In the genomic region with DNA sequence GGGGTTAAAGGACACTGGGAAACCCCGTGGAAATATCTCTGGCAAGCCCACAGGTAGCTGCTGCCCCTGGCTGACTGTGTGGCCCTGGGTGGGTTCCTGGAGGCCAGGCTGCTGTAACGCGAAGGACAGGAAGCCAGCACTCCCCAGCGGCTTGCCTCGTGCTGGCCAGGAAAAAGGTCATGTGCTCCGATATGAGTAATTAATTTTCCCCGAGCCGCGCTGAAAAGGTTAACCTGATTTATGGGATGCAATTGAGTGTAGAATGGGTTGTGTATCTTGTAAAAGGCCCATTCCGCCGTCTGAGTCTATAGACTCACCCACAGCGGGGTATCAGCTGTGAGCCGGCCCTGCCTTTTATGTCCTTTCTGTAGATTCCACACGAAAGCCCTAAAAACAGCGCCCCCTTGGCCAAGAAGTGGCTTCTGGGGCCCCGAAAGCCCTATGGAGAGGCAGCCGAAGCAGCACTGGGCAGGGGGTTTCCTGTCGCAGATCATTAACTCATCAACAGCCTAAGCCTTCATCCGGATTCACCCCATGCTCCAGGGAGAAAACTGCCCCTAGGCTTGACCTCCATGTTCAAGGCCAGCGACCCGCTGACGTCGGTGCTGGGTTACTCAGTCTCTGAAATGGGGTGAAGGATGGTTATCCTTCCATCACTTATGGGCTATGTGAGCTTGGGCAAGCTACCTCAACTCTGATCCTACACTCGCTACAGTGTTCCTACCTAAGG, we compare ENCODE assay signal across 11 mouse cellular contexts.
A peak's percentile ranks its signal among the peaks of the same experiment; 100 is the strongest.
DNase-seq lines count a peak whose midpoint lies in the region; ATAC-seq and TF ChIP-seq lines count a peak whose summit lies in the region.
"Had no signal": no experiment of that assay in that cellular context is flagged by ENCODE, and none has a peak within 500 bp of the region (broad histone marks: within the 10 kb centered on the region; RNA-seq: fewer than 3 reads in every experiment).

No protein-coding gene starts in this region.

- DNase-seq in hindbrain, embryonic 11.5 days (ENCODE audit: low spot score), result peak; percentile 37
- no peak for DNase-seq in hindbrain, postnatal 0 days (ENCODE audit: low spot score)
- peak; percentile 87 for DNase-seq in adrenal gland, adult 8-10 months
- peak; percentile 46 to 56 for DNase-seq in kidney, adult 8-10 months
- DNase-seq in limb, embryonic 11.5 days (ENCODE audit: low spot score), result peak; percentile 55
- no peak for DNase-seq in lung, adult 2 months
- DNase-seq in gastrocnemius, postnatal 25 days, result no peak
- no peak for DNase-seq in gastrocnemius, adult 18-20 months (ENCODE audit: low spot score)
- DNase-seq: heart, adult 11 months had no signal

- H3K36me3 ChIP-seq in hindbrain, embryonic 11.5 days (ENCODE audit: control insufficient read depth, insufficient read depth, low read length), result no peaks in the 10 kb centered on the region
- no peaks in the 10 kb centered on the region for H3K36me3 ChIP-seq in hindbrain, postnatal 0 days (ENCODE audit: insufficient read depth, low read length)
- no peaks in the 10 kb centered on the region for H3K36me3 ChIP-seq in limb, embryonic 11.5 days (ENCODE audit: control insufficient read depth, insufficient read depth, low read length)
- H3K36me3 ChIP-seq: embryonic facial prominence, embryonic 15.5 days; midbrain, embryonic 12.5 days had no signal

- no peak overlapping the region for H3K27ac ChIP-seq in hindbrain, embryonic 11.5 days (ENCODE audit: low read depth, low read length)
- no peak overlapping the region for H3K27ac ChIP-seq in hindbrain, postnatal 0 days
- no peak overlapping the region for H3K27ac ChIP-seq in limb, embryonic 11.5 days (replicated peaks; ENCODE audit: low read depth, low read length)
- H3K27ac ChIP-seq: embryonic facial prominence, embryonic 15.5 days; midbrain, embryonic 12.5 days had no signal

- ATAC-seq in hindbrain, embryonic 11.5 days (ENCODE audit: low FRiP score), result peak; percentile 2; the same call in 1 of the 2 replicates
- no peak for ATAC-seq in hindbrain, postnatal 0 days
- no peak for ATAC-seq in limb, embryonic 11.5 days (ENCODE audit: insufficient number of reproducible peaks, low FRiP score, low TSS enrichment, low read depth)

- H3K9ac ChIP-seq in hindbrain, embryonic 11.5 days (ENCODE audit: low read depth, low read length), result no peak overlapping the region
- no peak overlapping the region for H3K9ac ChIP-seq in hindbrain, postnatal 0 days (replicated peaks; ENCODE audit: low read length)
- H3K9ac ChIP-seq in limb, embryonic 11.5 days (ENCODE audit: low read length), result no peak overlapping the region
- H3K9ac ChIP-seq: embryonic facial prominence, embryonic 15.5 days; midbrain, embryonic 12.5 days had no signal

- TF ChIP-seq POLR2A in lung, adult 2 months (IDR thresholded peaks at IDR 0.05; ENCODE audit: borderline replicate concordance, extremely low read depth, low read depth, low read length), result no peak

- H3K27me3 ChIP-seq in hindbrain, embryonic 11.5 days (ENCODE audit: control insufficient read depth, insufficient read depth, low read length), result peaks cover 10% of the 10 kb centered on the region
- H3K27me3 ChIP-seq in hindbrain, postnatal 0 days (ENCODE audit: insufficient read depth, low read length), result 0 out of 2 replicates have a peak, but pooled peaks cover 3% of the 10 kb centered on the region
- H3K27me3 ChIP-seq in limb, embryonic 11.5 days (ENCODE audit: control insufficient read depth, insufficient read depth, low read length), result peaks cover 12% of the 10 kb centered on the region

- no peak overlapping the region for H3K4me3 ChIP-seq in hindbrain, embryonic 11.5 days (ENCODE audit: low read depth, low read length)
- no peak overlapping the region for H3K4me3 ChIP-seq in hindbrain, postnatal 0 days (ENCODE audit: low read length)
- no peak overlapping the region for H3K4me3 ChIP-seq in limb, embryonic 11.5 days (ENCODE audit: low read depth, low read length)
- H3K4me3 ChIP-seq in lung, adult 2 months (replicated peaks; ENCODE audit: extremely low read depth, low read depth, low read length), result no peak overlapping the region
- H3K4me3 ChIP-seq: embryonic facial prominence, embryonic 15.5 days; midbrain, embryonic 12.5 days had no signal

- peaks cover 10% of the 10 kb centered on the region for H3K4me1 ChIP-seq in hindbrain, embryonic 11.5 days (replicated peaks; ENCODE audit: control insufficient read depth, insufficient read depth, low read length)
- peaks cover 6% of the 10 kb centered on the region; the same call in 1 of the 2 replicates for H3K4me1 ChIP-seq in hindbrain, postnatal 0 days (ENCODE audit: insufficient read depth, low read length)
- no peaks in the 10 kb centered on the region; the same call in 1 of the 2 replicates for H3K4me1 ChIP-seq in limb, embryonic 11.5 days (ENCODE audit: control insufficient read depth, insufficient read depth, low read length)
- H3K4me1 ChIP-seq in lung, adult 2 months (ENCODE audit: control insufficient read depth, insufficient read depth, low read length), result no peaks in the 10 kb centered on the region
- H3K4me1 ChIP-seq: embryonic facial prominence, embryonic 15.5 days had no signal

- WGBS in hindbrain, embryonic 11.5 days, result 12% methylated on average over 24 of the region's 24 CpGs
- WGBS in hindbrain, postnatal 0 days, result 22% methylated on average over 24 of the region's 24 CpGs
- 4% methylated on average over 24 of the region's 24 CpGs for WGBS in limb, embryonic 11.5 days
- WGBS in lung, adult 2 months, result 13% methylated on average over 24 of the region's 24 CpGs

- no peaks in the 10 kb centered on the region for H3K9me3 ChIP-seq in hindbrain, embryonic 11.5 days (ENCODE audit: control insufficient read depth, low read length)
- no peaks in the 10 kb centered on the region for H3K9me3 ChIP-seq in hindbrain, postnatal 0 days (ENCODE audit: low read length)
- H3K9me3 ChIP-seq in limb, embryonic 11.5 days (ENCODE audit: control insufficient read depth, low read length), result no peaks in the 10 kb centered on the region
- H3K9me3 ChIP-seq: embryonic facial prominence, embryonic 15.5 days; midbrain, embryonic 12.5 days had no signal

- H3K4me2 ChIP-seq in hindbrain, embryonic 11.5 days (replicated peaks; ENCODE audit: low read depth, low read length), result no peak overlapping the region
- no peak overlapping the region for H3K4me2 ChIP-seq in hindbrain, postnatal 0 days (ENCODE audit: low read depth, low read length)
- no peak overlapping the region for H3K4me2 ChIP-seq in limb, embryonic 11.5 days (ENCODE audit: low read depth, severe bottlenecking)
- H3K4me2 ChIP-seq: embryonic facial prominence, embryonic 15.5 days; midbrain, embryonic 12.5 days had no signal

- TF ChIP-seq CTCF in hindbrain, postnatal 0 days (IDR thresholded peaks at IDR 0.05; ENCODE audit: low read depth), result no peak
- TF ChIP-seq CTCF in lung, adult 2 months (IDR thresholded peaks at IDR 0.05; ENCODE audit: insufficient read depth, low read length), result no peak

Comparison
In these comparisons a context has a peak if more than half of its experiments do, and no peak if none do; other contexts are left out.
1. DNase-seq: peak in hindbrain, embryonic 11.5 days (single experiment), adrenal gland, adult 8-10 months (single experiment), kidney, adult 8-10 months (2 of 2) and limb, embryonic 11.5 days (single experiment); none in hindbrain, postnatal 0 days (single experiment), lung, adult 2 months (single experiment), gastrocnemius, postnatal 25 days (single experiment) and gastrocnemius, adult 18-20 months (single experiment).